Mouse (Mus musculus) R1 (cell line): ENCODE measurements around the gene Szt2.

Source experiments
- DNase-seq: peaks from one replicate; pipeline ENCODE4 v3.0.0-alpha.2; 2018; ENCODE audit warnings: low read depth, low spot score

Szt2 gene

GRCm38 (mm10) chr4:118409142-118409900 lies at the start of gene Szt2, which contains the start of gene Med8:
Gene Szt2, minus strand, starts transcription at chr4:118409273.
Gene Med8, plus strand, starts transcription at chr4:118409337.
- DNase-seq = peak; percentile 96

DNA sequence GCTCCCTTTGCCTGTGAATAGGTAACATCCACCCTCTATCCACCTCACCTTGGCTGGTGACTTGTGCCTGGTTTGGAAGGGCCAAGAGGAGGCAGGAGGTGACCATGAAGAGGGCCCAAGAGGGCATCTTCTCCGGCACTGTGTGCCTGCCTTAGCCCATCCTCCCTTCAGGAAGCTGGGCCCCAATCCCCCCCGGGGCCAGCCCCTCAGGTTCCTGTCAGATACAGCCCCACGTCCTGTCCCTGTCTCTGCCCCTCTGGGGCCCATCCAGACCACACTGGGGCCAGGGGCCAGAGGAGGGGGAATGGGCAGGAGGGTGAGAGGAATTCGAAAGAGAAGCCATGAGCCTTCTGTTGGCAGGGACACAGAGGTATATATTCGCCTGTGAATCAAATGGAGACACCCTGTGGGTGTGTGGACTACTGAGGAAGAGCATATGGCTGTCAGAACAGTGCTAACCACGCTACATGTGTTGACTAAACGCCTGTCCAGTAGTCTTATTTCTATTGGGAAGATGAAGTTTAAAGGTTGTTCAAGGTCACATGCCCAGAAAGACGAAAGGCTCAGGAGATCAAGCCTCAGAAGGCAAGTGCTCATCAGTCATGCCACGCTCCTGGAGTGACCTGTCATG lies 48.4 kb upstream of the Szt2 start, which contains the start of gene Mpl:
TSS of gene Mpl (minus strand) at position 169 of the 631 bp plus-strand sequence.
- DNase-seq = no peak

DNA sequence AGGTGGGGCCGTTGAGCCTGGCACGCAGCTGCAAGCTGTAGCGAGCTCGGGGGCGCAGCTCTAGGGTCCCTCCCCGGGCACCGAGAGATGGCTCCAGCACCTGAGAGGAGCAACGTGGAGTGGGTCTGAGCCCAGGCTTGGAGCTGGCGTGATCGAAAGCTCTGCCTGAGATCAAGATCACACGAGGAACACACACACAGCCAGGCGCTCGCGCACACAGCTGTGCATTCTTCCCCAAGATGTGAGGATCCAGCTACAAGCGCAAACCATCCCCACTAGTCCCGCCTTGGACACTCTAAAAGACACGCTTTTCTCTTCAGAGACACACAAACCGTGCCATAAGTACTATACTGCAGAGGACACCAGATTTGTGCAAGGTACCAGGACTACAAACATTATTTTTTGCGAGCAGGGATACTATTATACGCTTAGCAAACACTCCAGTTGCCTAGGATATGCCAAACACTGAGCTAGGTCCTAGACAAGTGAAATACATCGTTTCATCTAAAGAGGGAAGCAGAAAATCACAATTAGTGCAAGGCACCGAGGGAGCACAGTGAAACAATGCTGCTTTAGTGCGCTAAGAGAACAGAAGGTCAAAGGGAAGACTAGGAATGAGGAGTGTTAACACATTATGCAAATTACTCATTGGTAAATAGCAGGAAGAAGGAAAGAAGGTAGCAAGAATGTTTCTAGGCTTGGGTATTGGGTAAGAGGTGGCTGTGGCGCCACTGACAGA lies 37.5 kb upstream of the Szt2 start:
- DNase-seq = peak; percentile 42

DNA sequence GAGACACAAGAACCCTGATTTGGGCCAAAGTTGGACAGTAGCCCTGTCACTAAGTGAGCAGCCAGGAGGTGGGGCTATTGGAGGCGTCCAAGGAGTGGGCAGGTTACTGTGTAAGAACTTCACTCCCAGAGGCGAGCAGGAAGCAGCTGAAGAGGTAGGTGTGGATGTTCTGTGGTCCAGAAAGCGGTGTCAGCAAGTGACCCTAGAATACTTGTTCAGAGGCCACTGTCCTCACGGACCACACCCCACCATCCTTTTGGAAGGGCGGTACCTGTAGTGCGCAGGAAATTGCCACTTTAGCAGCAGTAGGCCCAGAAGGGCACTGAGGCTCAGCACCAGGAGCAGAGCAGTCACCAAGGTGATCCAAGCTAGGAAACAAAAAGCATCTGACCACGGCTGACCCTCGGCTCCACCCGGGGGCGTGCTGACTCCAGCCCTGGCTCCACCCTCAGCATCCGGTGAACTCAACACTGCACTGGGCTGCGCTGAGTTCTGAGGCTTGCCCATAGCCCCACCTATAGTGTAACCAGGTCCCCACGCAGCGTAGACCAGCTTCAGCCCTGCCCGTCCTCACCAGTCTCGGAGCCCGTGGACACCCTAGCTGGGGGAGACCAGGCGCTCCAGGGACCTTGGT lies 36.8 kb upstream of the Szt2 start:
- peak; percentile 73 for DNase-seq

GRCm38 (mm10) chr4:118445088-118445487 lies 36.0 kb upstream of the Szt2 start:
- DNase-seq = no peak

GRCm38 (mm10) chr4:118437829-118438253 lies 28.8 kb upstream of the Szt2 start:
- DNase-seq = peak; percentile 98

DNA sequence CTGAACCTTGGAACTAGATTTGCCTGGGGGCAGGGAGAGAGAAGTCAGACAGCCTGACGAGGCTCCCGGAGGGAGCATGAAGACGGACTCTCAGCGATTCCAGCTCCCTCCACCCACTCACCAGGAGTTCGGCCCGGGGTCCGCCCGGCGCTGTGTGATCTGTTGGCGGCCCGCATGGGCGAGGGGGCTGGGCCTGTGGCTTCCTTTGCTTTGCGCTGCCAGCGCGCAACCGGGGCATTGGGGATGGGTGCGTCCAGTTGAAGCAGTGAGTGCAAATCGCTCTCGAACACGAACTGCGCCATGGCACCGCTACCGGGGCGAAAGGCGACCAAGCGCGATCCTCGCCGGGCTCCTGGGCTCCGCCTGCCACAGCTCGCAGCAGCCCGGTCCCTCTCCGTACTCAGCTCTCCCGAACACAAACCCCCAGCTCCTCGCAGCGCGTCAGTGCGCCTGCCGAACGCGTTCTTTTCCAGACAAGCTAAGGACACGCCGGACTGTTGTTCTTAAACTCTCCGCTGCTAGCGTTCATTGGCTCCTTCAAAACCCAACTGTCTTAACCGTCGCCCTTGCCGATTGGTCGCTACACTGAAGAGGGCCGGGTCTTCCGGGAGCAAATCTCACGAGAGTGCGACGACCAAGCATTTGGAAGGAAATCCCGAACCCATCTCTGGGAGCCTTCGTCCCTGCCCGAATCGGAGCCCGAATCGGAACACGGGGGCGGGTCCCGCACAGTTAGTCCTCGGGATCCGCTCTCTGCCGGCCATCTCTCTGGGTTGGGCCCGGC lies 27.9 kb upstream of the Szt2 start, which contains the start of gene Cdc20:
TSS of gene Cdc20 (minus strand) at position 533 of the 784 bp plus-strand sequence.
- peak; percentile 100 for DNase-seq

- no peak for DNase-seq
These were observed 23.3 kb upstream of the Szt2 start for GRCm38 (mm10) chr4:118432332-118432731.

GRCm38 (mm10) chr4:118429215-118429895 lies 20.3 kb upstream of the Szt2 start:
- DNase-seq = no peak

DNA sequence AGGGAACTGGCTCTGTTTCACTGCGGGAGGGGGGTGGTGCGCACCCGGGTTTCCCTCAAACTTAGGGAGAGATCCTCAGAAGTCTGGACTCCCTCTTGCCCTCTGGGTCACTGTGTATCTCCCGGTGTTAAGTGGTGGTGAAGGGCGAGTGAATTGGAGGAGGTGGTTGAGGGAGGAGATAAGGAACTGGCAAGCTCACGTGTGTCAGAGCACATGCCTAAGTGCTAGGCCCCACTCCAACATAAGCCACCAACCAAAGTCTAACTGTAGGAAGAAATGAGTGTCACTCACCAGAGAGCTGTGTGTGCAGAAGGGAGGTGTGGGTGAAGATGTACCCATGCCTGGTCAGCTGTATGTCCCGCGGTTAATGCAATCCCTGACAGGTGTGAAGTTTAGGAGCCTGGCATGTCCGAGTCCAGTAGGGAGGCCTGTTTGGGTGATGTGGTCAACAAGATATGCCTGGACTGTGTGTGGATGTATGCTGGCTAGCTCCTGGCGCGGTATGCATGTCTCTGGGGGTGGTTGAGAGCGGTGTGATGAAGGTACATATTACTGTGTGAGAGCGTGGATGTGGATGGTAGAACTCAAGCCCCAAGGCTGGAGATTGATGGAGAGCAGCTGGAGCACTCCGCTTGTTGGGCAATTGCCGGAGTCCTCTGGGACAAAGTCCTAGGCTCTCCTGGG lies 19.6 kb upstream of the Szt2 start:
- DNase-seq = peak; percentile 37

- peak; percentile 86 for DNase-seq
These were observed 18.8 kb upstream of the Szt2 start, which contains the start of gene Elovl1 for GRCm38 (mm10) chr4:118427768-118428451. Gene Elovl1, plus strand, starts transcription at chr4:118428093.

DNA sequence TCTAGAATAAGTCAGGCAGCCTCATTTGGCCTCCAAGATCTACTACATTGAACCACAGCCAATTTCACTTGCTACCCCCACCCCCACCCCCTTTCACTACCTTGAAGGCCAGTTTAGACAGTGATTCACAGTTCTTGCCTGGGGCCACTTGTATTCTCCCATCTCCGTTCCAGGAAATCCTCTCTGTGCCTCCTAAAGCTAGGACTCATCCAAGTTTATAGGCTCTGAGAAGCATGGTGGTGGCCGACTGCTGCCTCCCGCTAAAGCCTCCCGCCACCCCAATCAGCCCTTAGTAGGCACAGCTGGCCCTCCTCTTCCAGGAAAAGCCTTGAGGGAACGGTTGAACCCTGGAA lies 18.3 kb upstream of the Szt2 start:
- DNase-seq = no peak

DNA sequence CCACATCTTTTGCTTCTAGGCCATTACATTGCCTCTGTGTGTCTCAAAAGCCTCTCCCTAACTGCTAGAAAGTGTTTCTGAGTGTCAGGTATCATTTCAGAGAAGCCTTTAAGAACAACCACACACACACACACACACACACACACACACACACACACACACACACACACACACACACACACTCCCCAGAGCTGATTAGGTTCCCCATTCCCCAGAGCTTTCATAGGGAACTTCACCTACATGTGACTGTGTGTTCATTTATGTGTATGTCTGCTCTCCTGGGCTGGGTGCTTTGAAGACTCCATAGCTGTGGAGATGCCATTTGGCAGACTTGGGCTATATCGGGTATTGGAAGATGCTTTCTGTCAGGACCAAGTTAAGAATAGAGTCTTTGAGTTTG lies 16.3 kb upstream of the Szt2 start:
- no peak for DNase-seq

DNA sequence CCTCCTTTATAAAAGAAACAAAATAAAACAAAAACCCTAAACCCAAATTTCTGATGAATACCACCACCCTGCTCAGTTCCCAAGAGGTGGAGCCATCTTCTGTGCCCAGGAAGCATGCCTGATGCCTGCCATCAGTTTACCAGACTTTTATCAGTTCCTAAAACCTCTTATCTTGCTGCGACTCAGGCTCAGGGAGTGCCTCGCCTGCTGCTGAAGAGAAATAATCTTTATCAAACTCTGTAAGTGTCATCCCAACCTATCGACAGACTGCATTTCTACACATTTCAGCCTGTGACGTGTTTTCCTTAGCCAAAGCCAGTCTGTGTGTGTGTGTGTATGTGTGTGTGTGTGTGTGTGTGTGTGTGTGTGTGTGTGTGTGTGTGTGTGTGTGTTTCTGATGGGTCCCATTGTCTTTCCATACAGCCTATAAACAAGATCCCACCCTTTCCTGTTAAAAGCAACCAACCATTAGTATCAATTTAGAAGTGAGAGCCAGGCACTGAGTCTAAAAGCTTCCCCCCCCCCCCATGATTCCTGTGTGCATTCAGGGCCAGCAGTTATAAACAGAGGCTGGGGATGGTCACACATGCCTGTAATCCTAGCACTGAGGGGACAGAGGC lies 15.6 kb upstream of the Szt2 start:
- no peak for DNase-seq

- DNase-seq = no peak
These were observed 12.3 kb upstream of the Szt2 start for GRCm38 (mm10) chr4:118421384-118421783.

- no peak for DNase-seq
These were observed 8.2 kb upstream of the Szt2 start for GRCm38 (mm10) chr4:118417112-118417797.

GRCm38 (mm10) chr4:118416329-118416728 lies 7.3 kb upstream of the Szt2 start:
- DNase-seq = no peak

- no peak for DNase-seq
These were observed 6.7 kb upstream of the Szt2 start for GRCm38 (mm10) chr4:118415779-118416178.
